Mouse (Mus musculus): ENCODE data around the gene Amotl2.

- TF ChIP-seq CTCF (IDR thresholded peaks at IDR 0.05; ENCODE audit: low read depth), result no peak
- TF ChIP-seq EP300 (IDR thresholded peaks at IDR 0.05; ENCODE audit: low read depth), result 0 out of 2 replicates have a peak, but pooled peaks have one; percentile 15
These were observed 61.4 kb downstream of the Amotl2 start for GRCm38 (mm10) chr9:102777631-102778591.

Data from liver, postnatal 0 days (tissue).